Mouse (Mus musculus) v-Abl transformed pro-B cells (cell line): ENCODE results near the gene Bcl2.

Source experiments
- in situ Hi-C, 2 experiments: fragments of 400-800 bp; cut with MboI; formaldehyde crosslinking; loops; one replicate each; pipeline ENCODE4 v1.15.1; 2025; ENCODE audit not compliant: unreplicated experiment in 2 of 2

The Bcl2 gene

GRCm38 (mm10) chr1:106715111-106716083 is 1.3 kb upstream of the Bcl2 start:
- in situ Hi-C loops, result loop anchor here (10.0 to 25.0 kb wide), 2 partner anchors 201 to 553 kb away; partner anchors contain the start of gene Phlpp1 (in 1 of the 2)

GRCm38 (mm10) chr1:106714530-106714981 is 482 bp upstream of the Bcl2 start:
- in situ Hi-C loops, result loop anchor here (5.0 to 25.0 kb wide), 5 partner anchors 92 to 552 kb away; partner anchors contain the start of gene Phlpp1 (in 1 of the 2)

- in situ Hi-C loops, result loop anchor here (5.0 to 25.0 kb wide), 5 partner anchors 90 to 550 kb away; partner anchors contain the start of gene Phlpp1 (in 1 of the 2)
Measured at GRCm38 (mm10) chr1:106712330-106712729, 1.7 kb downstream of the Bcl2 start.

GRCm38 (mm10) chr1:106711356-106712125 is 2.5 kb downstream of the Bcl2 start:
- in situ Hi-C loops, result loop anchor here (5.0 to 25.0 kb wide), 5 partner anchors 89 to 549 kb away; partner anchors contain the start of gene Phlpp1 (in 1 of the 2)

GRCm38 (mm10) chr1:106710202-106710601 is 3.9 kb downstream of the Bcl2 start:
- in situ Hi-C loops, result loop anchor here (5.0 to 25.0 kb wide), 5 partner anchors 88 to 548 kb away; partner anchors contain the start of gene Phlpp1 (in 1 of the 2)

- in situ Hi-C loops, result loop anchor here in 1 of 2 experiments (10.0 to 25.0 kb wide), 2 partner anchors 52 to 545 kb away; partner anchors contain the start of gene Phlpp1
Measured at GRCm38 (mm10) chr1:106707036-106707880, 6.8 kb downstream of the Bcl2 start.

- in situ Hi-C loops, result loop anchor here in 1 of 2 experiments (10.0 to 25.0 kb wide), 2 partner anchors 48 to 541 kb away; partner anchors contain the start of gene Phlpp1
Measured at GRCm38 (mm10) chr1:106703183-106703582, 10.9 kb downstream of the Bcl2 start.

- in situ Hi-C loops, result loop anchor here in 1 of 2 experiments (10.0 to 25.0 kb wide), 2 partner anchors 48 to 540 kb away; partner anchors contain the start of gene Phlpp1
Measured at GRCm38 (mm10) chr1:106702471-106703175, 11.5 kb downstream of the Bcl2 start.

GRCm38 (mm10) chr1:106700520-106701114 is 13.5 kb downstream of the Bcl2 start:
- in situ Hi-C loops, result loop anchor here in 1 of 2 experiments (10.0 to 25.0 kb wide), 2 partner anchors 46 to 538 kb away; partner anchors contain the start of gene Phlpp1

- in situ Hi-C loops, result no loop called here
Measured at GRCm38 (mm10) chr1:106696472-106696871, 17.6 kb downstream of the Bcl2 start.

GRCm38 (mm10) chr1:106695649-106696048 is 18.4 kb downstream of the Bcl2 start:
- in situ Hi-C loops, result no loop called here

- in situ Hi-C loops, result no loop called here
Measured at GRCm38 (mm10) chr1:106694316-106694715, 19.8 kb downstream of the Bcl2 start.

GRCm38 (mm10) chr1:106692599-106692998 is 21.5 kb downstream of the Bcl2 start:
- in situ Hi-C loops, result no loop called here

GRCm38 (mm10) chr1:106690887-106691286 is 23.2 kb downstream of the Bcl2 start:
- in situ Hi-C loops, result no loop called here

- in situ Hi-C loops, result no loop called here
Measured at GRCm38 (mm10) chr1:106688161-106688516, 25.9 kb downstream of the Bcl2 start.

GRCm38 (mm10) chr1:106687435-106688160 is 26.5 kb downstream of the Bcl2 start:
- in situ Hi-C loops, result no loop called here

GRCm38 (mm10) chr1:106685702-106686101 is 28.4 kb downstream of the Bcl2 start:
- in situ Hi-C loops, result no loop called here

GRCm38 (mm10) chr1:106684546-106684945 is 29.5 kb downstream of the Bcl2 start:
- in situ Hi-C loops, result no loop called here
